Mouse (Mus musculus): Measurements from ENCODE around the gene Macc1.

Macc1 gene

DNA sequence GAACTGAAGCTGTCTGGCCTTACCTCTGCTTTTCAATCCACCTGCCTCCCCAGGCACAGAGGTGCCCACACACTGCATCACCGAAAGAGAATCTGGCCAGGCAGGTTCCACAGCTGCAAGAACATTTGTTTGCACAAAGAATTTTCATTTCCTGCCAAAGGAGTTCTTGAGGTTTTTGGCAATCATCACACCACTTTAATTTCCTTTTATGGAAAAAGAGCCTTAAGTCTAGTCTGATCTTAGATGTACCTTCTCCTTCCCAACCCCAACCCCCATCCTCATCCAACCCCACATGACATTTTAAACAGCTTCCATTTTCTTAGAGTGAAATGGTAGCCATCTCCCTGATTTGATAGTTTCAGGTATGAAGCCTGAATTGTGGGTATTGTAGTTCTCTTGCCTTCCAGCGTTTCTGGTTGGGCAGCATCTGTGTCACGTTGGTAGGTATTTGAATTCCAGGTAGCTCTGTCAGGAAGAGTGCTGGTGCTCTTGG is 76.2 kb downstream of the Macc1 start:
- no peak for DNase-seq

DNA sequence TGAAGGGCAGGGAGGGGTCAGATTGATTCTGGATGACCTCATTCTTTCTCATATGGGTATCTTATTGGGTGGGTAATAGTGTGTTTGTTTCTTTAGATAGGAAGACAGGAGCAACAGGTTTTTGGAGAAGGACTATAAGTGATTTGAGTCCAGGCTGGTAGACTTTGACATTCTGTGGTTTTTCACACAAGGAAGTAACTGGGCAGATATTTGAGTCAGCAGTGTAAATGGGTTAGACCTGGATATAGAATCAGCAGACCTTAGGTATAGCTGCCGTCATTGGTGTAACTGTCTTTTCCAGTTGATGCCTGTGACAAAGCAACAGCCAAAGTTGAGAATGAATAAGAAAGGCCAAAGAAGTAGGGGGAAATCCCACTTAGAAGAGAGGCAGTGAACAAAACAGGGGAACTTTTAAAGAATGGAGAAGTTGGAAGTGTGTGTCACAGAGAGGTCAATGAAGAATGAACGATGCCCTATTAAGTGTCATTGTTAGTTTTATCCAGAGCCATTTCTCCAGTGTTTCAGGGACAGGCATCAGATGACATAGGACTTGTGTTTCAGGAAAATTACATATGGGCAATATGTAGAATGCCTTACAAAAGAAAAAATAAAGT is 84.1 kb downstream of the Macc1 start:
- no peak for DNase-seq

DNA sequence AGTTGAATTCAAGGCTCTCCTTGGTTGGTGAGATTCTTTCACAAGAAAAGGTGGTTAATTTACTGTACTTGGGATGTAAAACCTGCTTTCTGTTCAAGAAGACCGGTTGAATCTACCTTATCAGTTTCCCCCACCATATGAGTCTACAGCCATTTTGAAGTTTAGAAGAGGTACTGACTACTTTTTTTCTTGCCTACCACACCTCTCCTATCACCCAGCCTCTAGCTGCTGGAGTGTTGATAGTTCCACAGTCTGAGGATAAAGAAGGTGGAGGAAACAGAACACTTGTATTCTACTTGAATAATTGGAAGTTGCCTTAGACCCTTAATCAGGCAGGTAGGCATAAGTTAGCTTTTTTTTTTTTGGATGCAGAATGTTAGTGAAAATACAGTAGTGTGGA is 88.2 kb downstream of the Macc1 start:
- DNase-seq, result no peak

DNA sequence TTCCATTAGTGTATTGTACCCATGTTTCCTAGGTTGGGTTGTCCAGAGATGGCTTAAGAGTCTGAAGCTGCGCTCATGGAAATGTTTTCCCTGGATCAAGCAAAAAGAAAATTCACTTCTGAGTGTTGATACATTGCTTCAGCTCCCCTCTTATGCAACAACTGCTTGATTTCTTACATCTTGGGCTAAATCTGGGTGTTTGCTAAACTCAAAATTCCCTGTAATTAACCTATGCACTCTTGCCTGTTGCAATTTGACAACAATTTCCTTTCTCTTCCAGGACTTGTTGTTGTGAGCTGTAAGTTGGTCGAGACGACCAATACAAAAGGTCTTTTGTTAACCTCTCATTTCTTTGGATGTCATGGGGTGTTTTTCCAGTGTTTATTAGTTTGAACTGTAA is 88.7 kb downstream of the Macc1 start:
- no peak for DNase-seq

DNA sequence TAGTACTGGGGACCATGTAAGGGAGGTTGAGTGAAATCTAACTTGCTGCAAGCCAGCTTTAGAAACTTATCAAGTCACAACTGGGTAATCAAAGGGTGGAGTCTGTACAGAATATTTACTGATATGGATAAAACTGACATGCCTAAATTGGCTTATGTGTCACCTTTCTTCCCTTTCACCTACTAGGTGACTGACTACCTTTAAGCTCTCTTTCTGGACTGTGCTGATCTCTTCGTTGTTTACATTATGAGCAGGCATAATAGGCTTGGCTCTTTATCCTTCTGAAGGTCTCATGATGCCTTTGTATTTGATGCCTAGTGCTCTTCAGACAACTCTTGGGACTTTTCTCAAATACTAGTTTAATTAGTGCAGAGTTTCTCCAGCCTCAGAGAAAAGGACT is 90.7 kb downstream of the Macc1 start:
- no peak for DNase-seq

DNA sequence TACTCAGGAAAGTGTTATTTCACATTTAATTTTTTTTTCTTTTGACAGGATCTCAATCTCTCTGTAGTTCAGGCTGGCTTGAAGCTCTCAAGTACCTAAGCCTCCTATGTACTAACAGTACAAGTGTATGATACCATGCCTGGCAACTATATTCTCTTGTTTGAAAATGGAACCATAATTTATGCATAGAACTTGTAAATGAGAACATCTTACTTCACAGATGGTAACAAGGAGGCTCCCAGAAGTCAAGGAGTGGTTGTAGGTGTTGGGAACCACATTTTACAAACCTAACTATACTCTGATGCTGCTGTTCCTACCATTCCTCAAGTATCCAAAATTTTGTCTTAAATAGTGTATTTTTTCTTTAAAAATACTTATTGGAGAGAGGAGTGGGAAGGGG is 96.5 kb downstream of the Macc1 start:
- DNase-seq, result no peak

DNA sequence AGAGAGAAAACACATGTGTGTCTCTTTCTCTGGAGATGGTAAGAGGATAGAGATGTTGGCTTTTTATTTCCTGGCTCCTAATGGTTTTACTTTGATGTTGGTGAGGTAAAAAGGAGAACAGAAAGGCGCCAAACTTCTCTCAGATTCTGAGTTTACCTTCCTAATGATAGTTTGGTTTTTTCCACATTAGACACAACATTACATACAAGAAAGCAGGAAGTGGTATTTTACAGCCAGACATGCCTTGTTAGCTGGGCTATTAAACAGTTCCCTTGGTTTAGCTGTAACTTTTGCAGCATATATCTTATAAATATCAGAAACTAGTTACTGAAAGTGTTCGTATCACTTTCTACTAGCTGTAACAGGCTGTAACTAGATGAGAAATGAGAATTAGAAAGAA is 96.9 kb downstream of the Macc1 start:
- no peak for DNase-seq

DNA sequence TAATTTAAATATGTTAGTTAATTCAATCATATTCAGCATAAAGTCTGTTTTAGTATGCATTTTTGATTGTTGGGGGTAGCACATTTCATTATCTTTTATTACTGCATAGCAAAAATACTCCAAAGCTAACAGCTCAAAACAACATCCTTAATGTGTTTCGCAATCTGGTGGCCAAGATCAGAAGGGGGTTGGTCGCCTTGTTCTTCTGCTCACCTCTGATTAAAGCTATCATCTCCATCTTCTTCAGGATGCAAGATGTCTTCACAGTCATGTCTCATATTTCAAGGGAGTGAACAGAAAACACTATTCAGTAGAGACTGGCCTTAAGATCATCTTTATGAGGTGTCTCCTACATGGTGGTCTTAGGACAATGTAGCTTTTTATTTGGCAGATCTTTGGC is 97.9 kb downstream of the Macc1 start:
- no peak for DNase-seq

DNA sequence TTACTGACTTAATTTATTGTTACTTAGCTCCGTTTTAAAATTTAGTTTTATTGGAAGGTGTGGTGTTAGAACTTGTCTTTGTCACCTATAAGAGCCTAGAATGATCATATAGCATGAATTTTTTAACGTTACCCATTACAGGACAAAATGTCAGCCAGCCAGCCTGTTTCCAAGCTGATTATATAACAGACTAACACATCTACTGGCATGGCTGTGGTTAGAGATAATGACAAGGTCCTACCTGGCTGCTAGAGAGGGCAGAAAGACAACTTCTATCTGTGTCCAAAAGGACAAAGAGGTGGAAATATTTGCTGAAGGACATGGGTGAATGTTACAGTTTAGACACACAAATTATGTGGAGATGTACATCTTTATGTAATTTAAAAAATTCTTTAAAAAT is 101.8 kb downstream of the Macc1 start:
- no peak for DNase-seq

DNA sequence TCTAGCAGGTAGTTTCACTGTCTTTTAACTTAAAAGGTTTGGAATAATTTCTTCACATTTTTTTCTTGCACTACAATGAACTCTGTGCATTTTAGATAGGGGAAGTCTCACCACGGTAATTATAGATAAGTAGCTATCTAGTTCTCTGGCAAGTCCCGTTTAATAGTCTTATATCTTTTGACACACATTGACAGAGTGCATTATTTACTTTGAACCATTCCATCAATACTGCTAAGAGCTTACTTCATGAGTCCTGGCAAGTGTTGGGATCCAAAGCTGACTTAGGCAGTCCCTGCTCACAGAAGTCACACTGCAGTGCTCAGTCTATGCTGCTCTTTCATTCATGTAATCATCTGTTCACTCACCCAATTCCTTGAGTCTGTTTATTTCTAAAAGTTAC is 111.7 kb downstream of the Macc1 start:
- no peak for DNase-seq

DNA sequence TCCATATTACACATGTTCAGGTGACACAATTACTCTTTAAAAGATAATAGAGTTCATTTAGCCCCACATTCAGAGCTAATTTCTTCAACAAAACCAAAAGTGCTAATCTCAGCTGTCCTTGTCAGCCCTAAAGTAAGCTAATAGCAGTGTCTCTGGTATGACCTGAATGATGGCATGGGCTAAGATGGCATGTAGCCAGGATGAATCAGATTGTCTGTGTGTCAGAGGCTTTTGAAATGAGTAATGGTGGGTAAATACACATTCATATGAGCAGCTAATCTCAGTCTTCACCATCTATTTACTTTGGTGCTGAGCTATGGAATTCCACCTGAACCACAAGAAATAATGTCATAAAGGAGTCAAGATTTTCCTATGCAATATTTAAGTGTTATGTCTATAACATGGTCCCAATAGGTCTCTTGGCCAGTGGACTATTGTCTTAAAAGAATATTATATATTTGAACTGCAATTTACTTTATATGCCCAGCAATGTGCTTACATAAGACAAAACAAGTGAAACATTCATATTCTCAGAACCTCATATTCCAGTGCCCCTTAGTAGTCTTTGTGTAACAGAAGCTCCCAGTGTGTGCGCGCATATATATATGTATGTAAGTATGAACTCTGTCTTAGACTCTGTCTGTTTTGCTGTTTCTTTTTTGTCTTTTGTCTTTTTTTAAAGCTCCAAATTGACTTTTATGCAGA is 112.3 kb downstream of the Macc1 start:
- DNase-seq, result no peak

DNA sequence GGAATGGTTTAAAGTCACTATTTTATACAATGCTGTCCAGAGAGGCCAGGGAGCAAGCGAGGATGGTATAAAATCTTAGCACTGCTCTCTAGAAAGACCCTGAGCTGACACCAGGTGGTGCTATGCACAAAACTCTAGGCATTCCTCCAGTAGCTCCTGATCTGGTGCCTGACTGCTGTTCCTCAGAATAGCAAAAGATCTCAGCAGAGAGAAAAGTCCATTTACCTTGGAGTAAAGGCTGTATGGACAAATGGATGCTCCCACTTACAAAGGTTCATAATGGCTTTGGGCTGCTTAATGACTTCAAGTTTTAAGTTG is 112.8 kb downstream of the Macc1 start:
- DNase-seq, result no peak

DNA sequence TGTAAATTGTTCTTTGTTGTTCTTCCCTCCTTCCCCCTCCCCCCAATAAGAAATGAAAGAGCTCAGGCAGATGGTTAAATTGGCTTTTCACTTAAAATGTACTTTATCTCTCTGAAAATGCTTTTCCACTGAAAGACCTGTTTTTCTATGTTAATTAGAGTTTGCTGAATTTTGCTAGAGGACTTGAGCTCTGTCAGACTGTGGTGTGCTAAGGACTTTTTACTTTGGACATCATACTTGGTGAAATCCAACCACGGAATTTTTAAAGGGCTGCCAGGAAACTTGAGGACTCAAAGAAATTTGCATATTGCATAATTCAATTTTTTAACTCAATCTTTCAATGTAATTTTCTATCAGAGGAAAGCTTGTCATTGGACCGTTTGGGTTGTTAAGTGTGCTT is 126.7 kb downstream of the Macc1 start:
- no peak for DNase-seq

DNA sequence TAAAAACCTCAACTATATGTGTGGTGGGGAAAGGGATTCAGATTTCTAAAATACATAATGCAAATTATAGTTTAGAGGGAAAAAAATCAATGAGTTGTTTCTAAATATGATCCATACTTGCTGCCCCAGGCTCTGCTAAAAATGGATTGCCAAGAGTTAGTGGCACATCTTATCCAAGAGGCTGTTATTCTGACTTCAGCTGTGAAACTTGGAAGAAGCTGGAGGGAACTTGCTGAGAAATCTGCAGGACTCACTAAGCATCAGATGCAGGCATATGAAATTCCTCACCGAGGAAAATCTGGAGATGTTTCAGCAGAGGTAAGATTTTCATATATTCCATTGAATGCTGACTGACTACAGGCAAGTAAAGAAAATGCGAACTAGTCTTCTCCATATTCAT is 136.0 kb downstream of the Macc1 start:
- no peak for DNase-seq

DNA sequence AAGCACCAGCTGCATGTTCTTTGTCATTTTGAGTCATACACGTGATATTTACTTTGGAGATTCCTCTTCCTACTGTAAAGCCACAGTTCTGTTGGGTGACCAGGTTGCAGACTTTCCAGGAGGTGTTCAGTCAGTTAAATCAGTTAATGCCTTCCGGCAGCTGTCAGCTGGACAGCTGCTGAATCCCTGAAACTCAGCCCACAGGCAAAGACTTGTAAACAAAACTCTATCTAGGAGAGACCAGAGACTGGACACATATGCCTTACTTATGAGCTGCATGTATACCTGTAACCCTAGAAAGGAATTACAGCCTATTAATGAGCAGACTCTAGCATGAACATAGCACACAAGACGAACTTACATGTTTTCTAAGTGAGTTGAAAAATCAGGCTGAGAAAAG is 137.2 kb downstream of the Macc1 start:
- DNase-seq, result no peak

DNA sequence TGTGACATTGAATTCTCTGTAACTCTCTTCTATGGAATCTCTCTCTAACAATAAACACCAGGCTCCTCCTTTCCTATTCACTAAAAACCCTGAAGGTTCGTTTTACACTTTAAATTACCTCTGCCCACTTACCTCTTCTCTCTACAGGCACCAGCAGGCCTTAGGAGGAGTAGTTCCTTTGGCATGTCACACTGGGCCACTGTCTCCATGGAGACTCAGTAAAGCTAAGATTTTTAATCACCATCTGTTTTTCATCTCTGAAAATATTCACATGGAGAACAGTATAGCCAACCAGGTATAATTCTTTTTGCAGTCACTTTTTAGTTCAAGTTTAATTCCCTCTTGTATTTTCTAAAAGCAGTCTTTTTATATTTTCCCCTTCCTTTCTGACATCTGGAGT is 140.0 kb downstream of the Macc1 start:
- no peak for DNase-seq

DNA sequence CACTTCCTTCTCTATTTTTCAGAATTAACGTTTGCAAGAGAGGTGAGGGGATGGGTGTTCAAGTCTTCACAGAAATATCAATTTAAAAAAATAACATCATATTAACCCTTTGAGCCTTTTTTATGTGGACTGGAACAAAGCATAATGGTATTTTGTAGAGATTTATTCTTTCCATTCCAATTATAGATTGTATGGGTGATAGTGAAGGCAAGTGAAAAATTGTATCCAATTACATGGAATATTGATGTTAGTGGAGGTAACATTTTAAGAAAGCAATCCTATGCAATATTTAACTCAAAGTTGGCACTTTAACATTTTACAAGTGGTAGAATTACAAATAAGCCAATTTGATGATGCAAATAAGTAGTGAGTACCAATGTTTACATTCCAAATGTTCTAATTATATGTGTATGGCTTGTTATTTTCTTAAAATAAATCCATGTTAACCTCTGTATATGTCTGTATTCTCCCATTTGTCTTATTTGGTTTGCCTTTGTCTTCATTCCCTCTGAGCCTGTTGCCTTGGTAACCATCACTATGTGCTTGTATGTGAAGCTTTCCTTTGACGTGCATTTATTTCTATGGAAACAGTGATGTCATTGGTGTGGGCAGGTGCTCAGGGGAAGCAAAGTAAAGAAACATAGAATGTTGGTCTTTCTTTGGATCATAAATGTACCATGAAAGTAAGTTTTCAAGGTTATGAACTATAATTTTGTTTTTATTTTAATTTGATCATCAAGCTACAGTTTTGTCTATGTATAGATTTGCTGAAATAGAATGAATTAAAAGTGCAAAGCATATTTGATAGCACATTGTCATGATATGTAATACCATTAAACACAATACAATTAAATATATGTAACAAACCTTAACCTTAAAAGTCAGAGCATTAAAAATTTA is 150.2 kb downstream of the Macc1 start:
- DNase-seq, result no peak

DNA sequence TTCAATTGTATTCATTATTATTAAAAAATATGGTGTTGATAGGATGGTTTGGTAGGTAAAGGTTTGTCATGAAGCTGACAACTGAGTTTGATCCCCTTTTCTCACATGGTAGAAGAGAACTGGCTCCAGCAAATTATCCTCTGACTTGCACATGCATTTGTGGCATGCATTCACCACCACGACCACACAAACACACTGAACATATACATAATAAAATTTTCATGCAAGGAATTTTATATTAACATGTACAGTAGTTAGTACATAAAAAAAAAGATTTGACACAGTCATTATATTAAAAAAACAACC is 150.8 kb downstream of the Macc1 start:
- DNase-seq, result no peak

DNA sequence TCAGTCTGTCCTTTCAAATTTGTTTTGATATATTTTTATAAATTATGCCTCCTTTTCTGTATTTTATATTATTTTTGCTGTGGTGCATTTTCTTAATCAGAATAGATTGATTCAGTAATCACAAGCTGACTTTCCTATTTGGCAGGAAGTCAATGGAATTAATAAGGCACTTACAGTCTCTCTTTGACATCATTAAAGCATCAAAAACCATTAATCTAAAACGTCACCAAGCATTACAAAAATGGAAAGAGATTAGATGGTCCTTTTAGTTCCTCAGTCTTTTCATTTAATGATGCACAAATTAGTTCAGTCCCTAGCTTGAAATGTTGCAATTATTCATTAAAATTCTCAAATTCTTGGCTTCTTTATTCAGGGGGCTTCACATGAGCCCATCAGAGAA is 153.6 kb downstream of the Macc1 start:
- DNase-seq, result no peak

DNA sequence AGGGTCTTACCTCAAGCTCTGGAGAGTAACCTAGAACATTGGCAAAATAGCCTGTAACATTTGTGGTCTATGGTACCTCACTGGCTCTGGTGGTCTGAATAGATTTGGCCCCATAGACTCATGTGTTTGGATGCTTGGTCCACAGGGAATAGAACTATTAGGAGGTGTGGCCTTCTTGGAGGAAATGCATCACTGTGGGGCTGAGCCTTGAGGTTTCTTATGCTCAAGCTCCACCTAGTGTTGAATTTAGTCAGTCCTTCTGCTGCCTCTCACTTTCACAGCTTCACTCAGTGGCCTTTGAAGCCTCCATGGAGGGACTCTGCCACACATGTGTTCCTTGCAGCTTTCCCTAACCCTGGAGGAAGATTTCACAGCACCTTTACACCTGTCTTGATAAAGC is 156.2 kb downstream of the Macc1 start:
- DNase-seq, result no peak

DNA sequence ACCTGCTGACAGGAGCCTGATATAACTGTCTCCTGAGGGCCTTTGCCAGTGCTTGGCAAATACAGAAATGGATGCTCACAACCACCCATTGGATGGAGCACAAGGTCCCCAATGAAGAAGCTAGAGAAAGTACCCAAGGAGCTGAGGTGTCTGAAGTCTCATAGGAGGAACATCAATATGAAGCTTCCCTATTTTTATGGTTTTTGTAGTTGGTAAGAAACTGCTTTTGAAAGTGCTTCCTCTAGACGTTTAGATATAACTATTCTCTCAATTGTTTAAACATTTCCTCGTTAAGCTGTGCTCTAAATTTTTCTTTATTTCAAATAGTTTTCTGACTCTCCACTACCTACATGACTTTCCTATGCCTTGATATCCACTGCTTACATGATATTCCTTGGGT is 169.2 kb downstream of the Macc1 start:
- DNase-seq, result no peak

DNA sequence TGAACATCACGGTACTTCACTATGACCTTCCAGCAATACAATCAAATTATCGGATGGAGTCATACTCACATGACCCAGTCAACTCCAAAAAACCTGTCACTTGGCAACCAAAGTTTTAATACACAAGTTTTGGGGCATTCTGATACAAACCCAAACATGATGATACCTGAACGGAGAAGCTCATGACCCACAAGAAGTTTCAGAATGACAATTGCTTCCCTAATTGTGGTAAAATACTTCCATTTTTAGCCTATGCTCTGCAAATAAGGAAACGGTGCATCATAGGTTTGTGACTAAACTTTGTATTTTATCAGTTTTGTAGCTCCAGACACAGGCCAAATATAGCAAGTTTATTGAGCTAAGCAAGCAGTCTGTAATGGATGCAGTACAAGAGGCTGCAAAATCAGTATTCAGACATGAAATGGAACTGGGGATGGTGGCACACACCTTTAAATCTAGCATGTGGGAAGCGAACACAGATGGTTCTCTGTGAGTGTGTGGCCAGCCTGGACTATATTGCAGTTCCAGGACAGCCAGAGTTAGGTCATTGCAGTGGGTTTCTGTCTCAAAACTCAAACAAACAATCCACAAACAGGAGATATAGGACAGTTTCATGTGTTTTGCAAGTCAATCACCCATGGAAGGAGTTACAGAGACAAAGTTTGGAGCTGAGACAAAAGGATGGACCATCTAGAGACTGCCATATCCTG is 170.0 kb downstream of the Macc1 start:
- DNase-seq, result no peak

DNA sequence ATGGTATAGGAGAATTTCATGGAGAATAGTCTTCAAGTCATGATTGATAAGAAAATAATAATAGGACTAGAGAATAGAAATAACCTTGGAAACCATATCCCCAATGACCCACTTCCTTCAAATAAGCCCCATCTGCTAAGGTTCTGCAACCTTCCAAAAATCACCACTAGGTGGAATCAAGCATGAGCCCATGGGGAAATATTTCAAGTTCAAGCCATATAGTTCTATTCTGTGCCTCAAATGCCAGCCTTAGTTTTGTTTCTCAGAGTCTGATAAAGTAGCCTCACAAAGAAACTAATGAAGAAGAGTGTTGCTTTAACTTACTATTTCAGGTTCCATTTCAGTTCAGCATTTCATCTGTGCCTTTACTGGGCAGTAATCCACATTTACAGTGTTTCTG is 197.1 kb downstream of the Macc1 start:
- DNase-seq, result no peak

Measured in heart, adult 11 months (tissue).